Mouse (Mus musculus) intestine, postnatal 0 days (tissue): ENCODE results near the gene Atp2b2. TPM values are rescaled to one million over a fixed set of nuclear protein-coding genes. Genes with fewer than 3 reads are reported as not detected.
A peak's percentile ranks its signal among the peaks of the same experiment; 100 is the strongest.

ENCODE experiments used
- ATAC-seq: fragments of 200-750 bp; cut with Nextera tagmentation; 2 replicates; pipeline ENCODE4 v1.8.0; 2017; ENCODE audit warnings: mild to moderate bottlenecking, moderate TSS enrichment, moderate library complexity
- H3K27ac ChIP-seq: fragments of 300-500 bp; sonication (generic); 2 replicates; pipeline ENCODE4 v1.5.1; 2014; ENCODE audit warnings: mild to moderate bottlenecking, low read depth, low read length, moderate library complexity
- H3K27me3 ChIP-seq: fragments of 300-500 bp; sonication (generic); replicated peaks from 2 replicates; pipeline ENCODE4 v1.6.1; 2014; ENCODE audit warnings: low read length, mixed read lengths; ENCODE audit not compliant: control insufficient read depth, insufficient read depth
- H3K36me3 ChIP-seq: fragments of 300-500 bp; sonication (generic); 2 replicates; pipeline ENCODE4 v1.6.1; 2014; ENCODE audit warnings: mild to moderate bottlenecking, moderate library complexity; ENCODE audit not compliant: control insufficient read depth, insufficient read depth
- H3K4me1 ChIP-seq: fragments of 300-500 bp; sonication (generic); replicated peaks from 2 replicates; pipeline ENCODE4 v1.6.1; 2014; ENCODE audit warnings: antibody characterized with exemption, low read length, mixed read lengths; ENCODE audit not compliant: control insufficient read depth, insufficient read depth
- H3K4me2 ChIP-seq: fragments of 300-500 bp; sonication (generic); replicated peaks from 2 replicates; pipeline ENCODE4 v1.6.1; 2014; ENCODE audit warnings: low read depth, mild to moderate bottlenecking, moderate library complexity
- H3K4me3 ChIP-seq: fragments of 300-500 bp; sonication (generic); 2 replicates; pipeline ENCODE4 v1.5.1; 2014; ENCODE audit warnings: low read depth, low read length
- H3K9ac ChIP-seq: fragments of 300-500 bp; sonication (generic); 2 replicates; pipeline ENCODE4 v1.6.1; 2014; ENCODE audit warnings: mild to moderate bottlenecking, low read depth, low read length
- H3K9me3 ChIP-seq: fragments of 300-500 bp; sonication (generic); 2 replicates; pipeline ENCODE4 v1.6.1; 2016; ENCODE audit warnings: mixed run types; ENCODE audit not compliant: control insufficient read depth
- CTCF ChIP-seq: sonication (generic); IDR thresholded peaks from 2 replicates; pipeline ENCODE4 v1.5.1; 2016; ENCODE audit warnings: low read depth, mild to moderate bottlenecking, control low read depth, antibody characterized with exemption, moderate library complexity
- WGBS: fragments of 180-500 bp; shearing (Covaris S2); extraction: QIAGEN DNeasy Blood & Tissue Kit; methylation state at CpG from one replicate; pipeline ENCODE4 v1.1.7; 2014; 5-methylcytosine and 5-hydroxymethylcytosine counted together
- polyA plus RNA-seq: library from polyadenylated mRNA; unstranded; fragments of >200 nt; fragmentation: Nextera tagmentation; extraction: Ambion mirVana; gene quantifications from 2 replicates; pipeline ENCODE4 v1.2.1, GENCODE M21; 2015

Atp2b2 gene
- polyA plus RNA-seq, 1 experiment from 2014 or later = 0.48 TPM

GRCm38 (mm10) chr6:113787459-113787968 lies 254.9 kb downstream of the Atp2b2 start:
- H3K4me3 ChIP-seq = no peak overlapping the region
- H3K4me2 ChIP-seq = no peak overlapping the region
- 53% methylated on average over 6 of the region's 6 CpGs for WGBS
- H3K36me3 ChIP-seq = no peaks in the 10 kb centered on the region
- ATAC-seq = no peak
- no peak overlapping the region for H3K27ac ChIP-seq
- no peaks in the 10 kb centered on the region for H3K9me3 ChIP-seq
- no peaks in the 10 kb centered on the region for H3K27me3 ChIP-seq
- H3K9ac ChIP-seq = no peak overlapping the region
- no peaks in the 10 kb centered on the region for H3K4me1 ChIP-seq
- TF ChIP-seq CTCF = no peak

GRCm38 (mm10) chr6:113785658-113786057 lies 256.8 kb downstream of the Atp2b2 start:
- TF ChIP-seq CTCF = no peak
- 72% methylated on average over 7 of the region's 7 CpGs for WGBS

GRCm38 (mm10) chr6:113778229-113778753 lies 264.1 kb downstream of the Atp2b2 start:
- H3K9me3 ChIP-seq = no peaks in the 10 kb centered on the region
- no peak overlapping the region for H3K9ac ChIP-seq
- H3K27ac ChIP-seq = no peak overlapping the region
- H3K27me3 ChIP-seq = no peaks in the 10 kb centered on the region
- no peak overlapping the region for H3K4me3 ChIP-seq
- no peak for TF ChIP-seq CTCF
- no peaks in the 10 kb centered on the region for H3K36me3 ChIP-seq
- ATAC-seq = no peak
- H3K4me1 ChIP-seq = no peaks in the 10 kb centered on the region
- H3K4me2 ChIP-seq = no peak overlapping the region
- 62% methylated on average over 7 of the region's 7 CpGs for WGBS

More at GRCm38 (mm10) chr6:113785658-113786057, 256.8 kb downstream of the Atp2b2 start:
- H3K9me3 ChIP-seq = no peaks in the 10 kb centered on the region
- no peaks in the 10 kb centered on the region for H3K36me3 ChIP-seq
- no peak overlapping the region for H3K27ac ChIP-seq
- no peak overlapping the region for H3K4me3 ChIP-seq
- no peaks in the 10 kb centered on the region for H3K4me1 ChIP-seq
- ATAC-seq = no peak
- H3K9ac ChIP-seq = no peak overlapping the region
- H3K4me2 ChIP-seq = no peak overlapping the region
- H3K27me3 ChIP-seq = no peaks in the 10 kb centered on the region

- no peaks in the 10 kb centered on the region for H3K9me3 ChIP-seq
- no peak overlapping the region for H3K4me3 ChIP-seq
- no peak for ATAC-seq
- no peak overlapping the region for H3K4me2 ChIP-seq
- TF ChIP-seq CTCF = no peak
- H3K4me1 ChIP-seq = no peaks in the 10 kb centered on the region
- 51% methylated on average over 11 of the region's 11 CpGs for WGBS
- H3K27me3 ChIP-seq = no peaks in the 10 kb centered on the region
- no peaks in the 10 kb centered on the region for H3K36me3 ChIP-seq
- H3K27ac ChIP-seq = no peak overlapping the region
- no peak overlapping the region for H3K9ac ChIP-seq
These were observed 273.6 kb downstream of the Atp2b2 start for GRCm38 (mm10) chr6:113768804-113769203.

- ATAC-seq = no peak
- no peak overlapping the region for H3K27ac ChIP-seq
- WGBS = 27% methylated on average over 7 of the region's 7 CpGs
- H3K36me3 ChIP-seq = no peaks in the 10 kb centered on the region
- H3K9me3 ChIP-seq = no peaks in the 10 kb centered on the region
- H3K4me1 ChIP-seq = no peaks in the 10 kb centered on the region
- H3K4me3 ChIP-seq = no peak overlapping the region
- H3K9ac ChIP-seq = no peak overlapping the region
- H3K4me2 ChIP-seq = no peak overlapping the region
- TF ChIP-seq CTCF = peak; percentile 98
- H3K27me3 ChIP-seq = no peaks in the 10 kb centered on the region
These were observed 280.8 kb downstream of the Atp2b2 start for GRCm38 (mm10) chr6:113761644-113762043.

- H3K4me2 ChIP-seq = no peak overlapping the region
- H3K9me3 ChIP-seq = no peaks in the 10 kb centered on the region
- no peak for TF ChIP-seq CTCF
- H3K27ac ChIP-seq = no peak overlapping the region
- no peak overlapping the region for H3K9ac ChIP-seq
- no peak for ATAC-seq
- WGBS = 64% methylated on average over 17 of the region's 17 CpGs
- no peak overlapping the region for H3K4me3 ChIP-seq
- H3K27me3 ChIP-seq = peaks cover 16% of the 10 kb centered on the region; the same call in 1 of the 2 replicates
- no peaks in the 10 kb centered on the region for H3K4me1 ChIP-seq
- no peaks in the 10 kb centered on the region for H3K36me3 ChIP-seq
These were observed 293.2 kb downstream of the Atp2b2 start for GRCm38 (mm10) chr6:113749119-113749685.
